Mouse (Mus musculus): Measurements from ENCODE around the gene Gm49396. TPM values are rescaled to one million over a fixed set of nuclear protein-coding genes. Genes with fewer than 3 reads are reported as not detected.

The Gm49396 gene
- polyA plus RNA-seq, 1 experiment: 3.1 TPM

DNA sequence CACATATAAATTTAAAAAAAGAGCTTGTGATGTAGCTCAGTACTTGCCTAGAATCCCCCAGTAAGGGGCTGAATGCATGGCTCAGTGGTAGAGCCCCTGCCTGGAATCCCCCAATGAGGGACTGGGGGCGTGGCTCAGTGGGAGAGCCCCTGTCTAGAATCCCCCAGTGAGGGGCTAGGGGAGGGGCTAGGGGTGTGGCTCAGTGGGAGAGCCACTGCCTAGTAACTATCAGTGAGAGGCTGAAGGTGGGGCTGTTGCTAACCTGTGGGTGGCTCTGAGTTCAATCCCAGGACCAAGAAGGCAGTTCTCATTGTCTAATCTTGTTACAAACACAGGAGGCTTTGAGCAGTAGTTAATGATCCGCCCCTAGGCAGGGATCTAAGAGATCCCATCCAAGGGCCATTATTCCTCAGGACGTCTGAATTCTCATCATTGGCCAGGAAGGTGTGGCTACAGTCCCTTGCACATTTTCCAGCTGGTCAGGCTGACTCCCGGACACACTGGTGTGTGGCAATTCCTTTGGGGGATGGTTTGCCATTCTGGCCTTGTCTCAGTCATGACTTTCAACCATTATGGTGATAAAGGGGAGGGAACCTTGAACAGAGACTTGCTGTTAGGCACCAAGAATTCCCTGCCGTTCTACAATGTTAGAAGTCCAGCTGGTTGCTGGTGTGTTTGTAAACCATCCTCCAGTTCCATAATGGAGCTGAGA is 52.1 kb downstream of the Gm49396 start:
- no peak overlapping the region for H3K4me3 ChIP-seq (ENCODE audit: insufficient read depth, low read length)
- TF ChIP-seq CTCF (IDR thresholded peaks at IDR 0.05; ENCODE audit: borderline replicate concordance, insufficient read depth, low read length) (no peak), POLR2A (IDR thresholded peaks at IDR 0.05; ENCODE audit: low read depth, low read length) (no peak)
- no peaks in the 10 kb centered on the region for H3K4me1 ChIP-seq (ENCODE audit: control insufficient read depth, insufficient read depth, low read length)
- H3K27ac ChIP-seq (ENCODE audit: insufficient read depth, low read length): no peak overlapping the region

Other genes with a start within 250 kb of the Gm49396 start
- 1.5 and 2.6 TPM in 2 replicates for gene Syne4, start 248.5 kb upstream of the Gm49396 start, polyA plus RNA-seq (2011; ENCODE audit: insufficient read length, low read depth, missing spikeins)
- gene E130208F15Rik, start 241.6 kb upstream of the Gm49396 start, polyA plus RNA-seq (2011; ENCODE audit: insufficient read length, low read depth, missing spikeins): 0.67 and 0.90 TPM in 2 replicates
- gene Sdhaf1, start 239.4 kb upstream of the Gm49396 start, polyA plus RNA-seq (2011; ENCODE audit: insufficient read length, low read depth, missing spikeins): 6.1 and 6.8 TPM in 2 replicates
- gene Lrfn3, start 200.6 kb upstream of the Gm49396 start, polyA plus RNA-seq (2011; ENCODE audit: insufficient read length, low read depth, missing spikeins): 7.5 and 7.6 TPM in 2 replicates
- gene Tyrobp, start 149.6 kb upstream of the Gm49396 start, polyA plus RNA-seq (2011; ENCODE audit: insufficient read length, low read depth, missing spikeins): 7.6 TPM in 1 of 2 replicates, not detected in the other
- gene Hcst, start 143.5 kb upstream of the Gm49396 start, polyA plus RNA-seq (2011; ENCODE audit: insufficient read length, low read depth, missing spikeins): not detected in 2 replicates
- 0.42 and 1.1 TPM in 2 replicates for gene Nfkbid, start 141.6 kb upstream of the Gm49396 start, polyA plus RNA-seq (2011; ENCODE audit: insufficient read length, low read depth, missing spikeins)
- 30.8 and 34.2 TPM in 2 replicates for gene Aplp1, start 117.8 kb upstream of the Gm49396 start, polyA plus RNA-seq (2011; ENCODE audit: insufficient read length, low read depth, missing spikeins)
- gene Kirrel2, start 105.7 kb upstream of the Gm49396 start, polyA plus RNA-seq (2011; ENCODE audit: insufficient read length, low read depth, missing spikeins): not detected in 2 replicates
- not detected in 2 replicates for gene Nphs1, start 105.0 kb upstream of the Gm49396 start, polyA plus RNA-seq (2011; ENCODE audit: insufficient read length, low read depth, missing spikeins)
- gene Prodh2, start 69.7 kb upstream of the Gm49396 start, polyA plus RNA-seq (2011; ENCODE audit: insufficient read length, low read depth, missing spikeins): not detected in 2 replicates
- 4.3 and 7.1 TPM in 2 replicates for gene Arhgap33, start 28.3 kb upstream of the Gm49396 start, polyA plus RNA-seq (2011; ENCODE audit: insufficient read length, low read depth, missing spikeins)
- gene Hspb6, start 11.2 kb upstream of the Gm49396 start, polyA plus RNA-seq (2011; ENCODE audit: insufficient read length, low read depth, missing spikeins): 55.6 and 58.1 TPM in 2 replicates
- gene Proser3, start 11.0 kb upstream of the Gm49396 start, polyA plus RNA-seq (2011; ENCODE audit: insufficient read length, low read depth, missing spikeins): 7.7 and 8.0 TPM in 2 replicates
- 30.6 and 38.5 TPM in 2 replicates for gene Lin37, start 3.5 kb upstream of the Gm49396 start, polyA plus RNA-seq (2011; ENCODE audit: insufficient read length, low read depth, missing spikeins)
- gene U2af1l4, start within 50 bp of the Gm49396 start, polyA plus RNA-seq (2011; ENCODE audit: insufficient read length, low read depth, missing spikeins): 49.1 and 79.1 TPM in 2 replicates
- gene Psenen, start 283 bp downstream of the Gm49396 start, polyA plus RNA-seq (2011; ENCODE audit: insufficient read length, low read depth, missing spikeins): 130 and 134 TPM in 2 replicates
- not detected in 2 replicates for gene Igflr1, start 2.1 kb downstream of the Gm49396 start, polyA plus RNA-seq (2011; ENCODE audit: insufficient read length, low read depth, missing spikeins)
- 31.9 and 40.1 TPM in 2 replicates for gene Kmt2b, start 25.4 kb downstream of the Gm49396 start, polyA plus RNA-seq (2011; ENCODE audit: insufficient read length, low read depth, missing spikeins)
- gene Zbtb32, start 35.6 kb downstream of the Gm49396 start, polyA plus RNA-seq (2011; ENCODE audit: insufficient read length, low read depth, missing spikeins): not detected in 2 replicates
- gene Upk1a, start 49.5 kb downstream of the Gm49396 start, polyA plus RNA-seq (2011; ENCODE audit: insufficient read length, low read depth, missing spikeins): 0.47 and 0.49 TPM in 2 replicates
- gene Cox6b1, start 62.8 kb downstream of the Gm49396 start, polyA plus RNA-seq (2011; ENCODE audit: insufficient read length, low read depth, missing spikeins): 550 and 557 TPM in 2 replicates
- not detected in 2 replicates for gene Etv2, start 72.5 kb downstream of the Gm49396 start, polyA plus RNA-seq (2011; ENCODE audit: insufficient read length, low read depth, missing spikeins)
- 32.9 and 33.9 TPM in 2 replicates for gene Rbm42, start 87.0 kb downstream of the Gm49396 start, polyA plus RNA-seq (2011; ENCODE audit: insufficient read length, low read depth, missing spikeins)
- gene Haus5, start 101.7 kb downstream of the Gm49396 start, polyA plus RNA-seq (2011; ENCODE audit: insufficient read length, low read depth, missing spikeins): 8.1 and 10.5 TPM in 2 replicates
- gene Pmis2, start 108.3 kb downstream of the Gm49396 start, polyA plus RNA-seq (2011; ENCODE audit: insufficient read length, low read depth, missing spikeins): not detected in 2 replicates
- gene 2200002J24Rik, start 135.6 kb downstream of the Gm49396 start, polyA plus RNA-seq (2011; ENCODE audit: insufficient read length, low read depth, missing spikeins): not detected in 2 replicates
- not detected in 2 replicates for gene Atp4a, start 148.9 kb downstream of the Gm49396 start, polyA plus RNA-seq (2011; ENCODE audit: insufficient read length, low read depth, missing spikeins)
- 136 and 144 TPM in 2 replicates for gene Tmem147, start 166.2 kb downstream of the Gm49396 start, polyA plus RNA-seq (2011; ENCODE audit: insufficient read length, low read depth, missing spikeins)
- not detected in 2 replicates for gene Gapdhs, start 180.3 kb downstream of the Gm49396 start, polyA plus RNA-seq (2011; ENCODE audit: insufficient read length, low read depth, missing spikeins)
- gene Sbsn, start 188.1 kb downstream of the Gm49396 start, polyA plus RNA-seq (2011; ENCODE audit: insufficient read length, low read depth, missing spikeins): 4.4 and 5.1 TPM in 2 replicates
- gene Dmkn, start 200.4 kb downstream of the Gm49396 start, polyA plus RNA-seq (2011; ENCODE audit: insufficient read length, low read depth, missing spikeins): not detected in 2 replicates
- gene Krtdap, start 224.6 kb downstream of the Gm49396 start, polyA plus RNA-seq (2011; ENCODE audit: insufficient read length, low read depth, missing spikeins): not detected in 2 replicates

All from embryonic fibroblast, embryonic 13.5 days (primary cell).